Mouse (Mus musculus) hematopoietic stem cell, adult 5-6 weeks (primary cell): Measurements from ENCODE around the gene Irx1. TPM values are rescaled to one million over a fixed set of nuclear protein-coding genes. Genes with fewer than 3 reads are reported as not detected.

Experiments
- ATAC-seq, 2 experiments: fragments of 125-278 bp in 1 of 2; replicated peaks in 1 of 2; 2 replicates each; pipeline ENCODE4 v1.8.0; 2016 to 2017; ENCODE audit warnings: inconsistent platforms in 2 of 2, mild to moderate bottlenecking in 2 of 2, moderate number of reproducible peaks in 2 of 2, low read depth in 1 of 2, moderate TSS enrichment in 1 of 2; ENCODE audit not compliant: low FRiP score in 2 of 2, poor library complexity in 2 of 2, severe bottlenecking in 2 of 2, insufficient read depth in 1 of 2, low TSS enrichment in 1 of 2
- total RNA-seq: library from RNA; stranded (forward); fragments of 172-1452, 232-1000 nt; gene quantifications from 2 replicates; pipeline ENCODE4 v1.2.3, GENCODE M21; 2017

The Irx1 gene
- not detected in 2 replicates for total RNA-seq

GRCm38 (mm10) chr13:71963356-71964351 lies at the start of gene Irx1:
Irx1 (minus strand) TSS chr13:71963723.
- ATAC-seq = no peak

DNA sequence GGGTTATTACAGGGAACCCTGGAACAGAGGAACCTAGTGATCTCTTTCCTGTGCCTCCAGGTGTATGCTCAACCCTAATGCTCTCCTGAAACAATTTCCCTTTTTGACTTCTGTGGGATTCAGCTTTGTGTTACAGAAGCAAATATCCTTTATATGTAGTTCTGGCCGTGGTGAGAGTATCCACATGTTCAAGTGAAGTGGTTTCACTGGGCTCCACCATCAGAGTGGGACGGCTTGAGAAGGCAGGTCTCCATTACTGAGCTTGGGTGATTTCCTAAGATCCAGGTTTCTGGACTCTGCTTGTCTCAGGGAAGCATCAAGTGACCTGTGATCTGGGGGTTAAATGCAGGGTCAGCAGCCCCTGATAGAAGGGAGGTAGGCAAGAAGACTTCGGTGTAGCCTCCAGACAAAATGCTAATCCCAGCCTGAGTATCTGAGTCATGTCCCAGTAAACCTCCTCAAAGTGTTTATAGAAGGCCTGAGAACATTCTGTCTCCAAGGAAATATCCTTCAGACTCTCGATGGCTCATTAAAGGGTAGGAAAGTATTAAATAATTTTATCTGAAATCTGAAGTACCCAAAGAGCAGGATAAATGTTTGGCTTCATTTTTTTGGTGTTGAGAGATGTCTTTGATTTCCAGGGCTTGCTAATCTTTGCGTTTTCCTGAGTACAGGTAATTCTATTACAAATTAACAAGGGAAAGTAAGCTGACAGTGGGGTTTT lies 16.6 kb upstream of the Irx1 start:
- ATAC-seq = no peak

- no peak for ATAC-seq
Measured at GRCm38 (mm10) chr13:71975753-71976152, 12.2 kb upstream of the Irx1 start.

DNA sequence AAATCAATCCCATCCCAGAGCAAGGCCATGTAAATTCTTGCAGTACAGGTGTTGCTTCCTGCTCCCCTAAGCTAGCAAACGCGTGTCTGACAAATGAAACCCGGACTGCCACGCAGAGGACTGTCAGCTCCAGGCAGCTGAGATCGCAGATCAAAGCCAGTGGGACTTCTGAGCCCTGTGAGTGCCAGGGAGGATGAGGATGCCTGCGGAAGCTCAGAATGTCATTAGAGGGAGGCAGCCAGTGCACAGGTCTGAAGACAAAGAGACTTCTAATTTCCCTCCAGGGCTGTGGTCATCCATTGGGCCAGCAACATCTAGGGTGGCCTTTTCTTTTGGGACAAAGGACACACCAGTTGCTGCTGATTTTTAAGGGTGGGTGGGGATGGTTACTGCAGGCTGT lies 4.8 kb upstream of the Irx1 start:
- ATAC-seq = no peak

DNA sequence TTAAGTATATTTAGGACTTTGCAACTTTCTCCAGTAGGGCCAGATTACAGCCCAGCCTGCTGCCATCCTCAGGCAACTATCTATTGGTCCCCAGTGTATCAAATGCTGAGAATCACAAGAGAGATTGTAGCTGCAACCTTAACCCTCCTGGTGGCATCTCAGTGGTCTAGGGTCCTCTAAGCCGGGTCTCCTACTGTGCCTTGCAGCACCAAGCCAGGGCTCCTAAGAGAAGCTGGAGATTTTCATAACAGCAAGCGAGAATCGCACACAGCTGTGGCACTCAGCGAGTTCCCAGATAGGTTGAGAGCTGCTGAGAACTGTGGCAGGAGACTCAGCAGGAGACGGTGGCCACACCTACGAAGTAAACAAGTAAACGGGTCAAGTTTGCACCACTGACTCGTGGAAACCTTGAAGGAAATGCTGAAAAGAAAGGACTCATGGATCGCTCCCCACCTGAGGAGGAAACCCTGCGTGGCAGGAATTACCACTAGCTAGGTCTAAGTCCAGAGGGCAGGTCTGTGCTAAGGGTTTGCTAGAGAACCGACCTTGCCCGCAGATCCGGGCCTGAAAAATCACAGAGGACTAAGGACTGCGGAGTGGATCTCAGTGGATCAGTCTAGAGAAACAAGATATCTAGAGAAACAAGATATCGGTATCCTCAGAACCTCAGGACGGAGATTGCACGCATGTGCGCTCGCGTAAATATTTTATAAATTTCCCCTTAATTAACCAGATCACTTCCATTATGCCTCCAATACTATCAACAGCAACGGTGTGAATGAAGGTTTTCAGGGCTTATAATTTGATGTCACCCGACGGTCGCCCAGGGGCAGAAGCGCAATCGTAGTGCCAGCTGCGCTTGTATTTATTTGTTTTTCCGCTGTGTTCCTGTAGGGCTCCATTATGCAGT lies 4.1 kb upstream of the Irx1 start:
- ATAC-seq = no peak

DNA sequence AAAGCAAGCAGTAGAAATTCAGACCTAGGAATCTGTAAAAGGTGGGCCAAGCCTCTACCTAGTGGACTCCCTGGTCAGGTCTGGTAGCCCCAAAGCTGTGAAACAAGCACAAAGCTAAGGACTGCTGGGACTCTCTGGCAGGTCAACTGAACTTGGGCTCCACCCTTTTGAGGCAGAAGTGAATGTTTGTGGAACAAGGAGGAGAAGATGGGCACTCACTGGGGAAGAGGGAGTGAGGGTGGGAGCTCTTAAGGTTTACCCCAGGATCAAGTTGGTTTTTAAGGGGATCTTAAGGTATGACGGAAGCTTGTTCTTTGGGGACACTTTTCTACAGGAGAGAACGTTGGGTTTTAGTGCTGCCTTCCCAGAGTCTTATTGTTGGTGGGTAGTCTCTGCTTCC lies 3.1 kb upstream of the Irx1 start:
- no peak for ATAC-seq

GRCm38 (mm10) chr13:71964366-71964765 lies 843 bp upstream of the Irx1 start:
- ATAC-seq = peak in 1 of 2 experiments; percentile 24; a peak in 1 of 4 replicates

DNA sequence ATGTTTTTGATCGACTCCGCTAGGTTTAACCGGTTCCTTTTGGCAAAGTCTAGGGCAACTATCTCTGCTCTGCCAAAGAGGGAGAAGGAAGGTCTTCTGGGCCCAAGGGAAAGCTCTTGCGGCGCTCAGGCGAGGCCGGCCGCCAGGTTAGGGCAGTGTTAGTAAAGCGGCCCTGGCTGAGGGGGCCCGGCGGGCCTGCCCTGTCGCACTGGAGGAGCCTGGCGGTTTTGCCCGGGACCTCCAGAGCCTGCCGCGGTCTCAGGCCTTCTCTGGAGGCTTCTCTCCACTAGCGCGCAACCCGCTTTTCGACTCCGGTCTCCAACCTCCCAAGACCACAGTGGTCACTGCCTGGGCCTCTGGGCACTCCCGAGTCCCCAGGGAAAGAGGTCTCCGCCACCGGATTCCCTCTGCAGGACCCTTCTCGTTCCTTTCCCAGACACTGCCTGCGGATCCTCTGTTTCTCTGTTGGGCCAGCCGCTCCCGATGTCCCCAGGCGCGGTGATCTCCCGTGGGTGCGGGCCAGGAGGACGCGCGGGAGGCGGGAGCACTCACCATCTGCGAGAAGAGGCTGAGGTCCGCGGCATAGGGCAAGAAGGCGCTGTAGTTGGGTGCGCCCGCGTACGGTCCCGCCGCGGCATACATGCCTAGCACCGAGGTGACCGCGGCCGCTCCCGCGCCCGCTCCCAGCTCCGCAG lies 715 bp downstream of the Irx1 start:
- 0 out of 4 replicates have a peak, but pooled peaks of 1 of the 2 experiments have one; percentile 7 for ATAC-seq

- ATAC-seq = no peak
Measured at GRCm38 (mm10) chr13:71961891-71962660, 1.4 kb downstream of the Irx1 start.

GRCm38 (mm10) chr13:71960846-71961735 lies 2.4 kb downstream of the Irx1 start:
- no peak for ATAC-seq

- ATAC-seq = no peak
Measured at GRCm38 (mm10) chr13:71960277-71960672, 3.2 kb downstream of the Irx1 start.

- ATAC-seq = no peak
Measured at GRCm38 (mm10) chr13:71959361-71960276, 3.9 kb downstream of the Irx1 start.

DNA sequence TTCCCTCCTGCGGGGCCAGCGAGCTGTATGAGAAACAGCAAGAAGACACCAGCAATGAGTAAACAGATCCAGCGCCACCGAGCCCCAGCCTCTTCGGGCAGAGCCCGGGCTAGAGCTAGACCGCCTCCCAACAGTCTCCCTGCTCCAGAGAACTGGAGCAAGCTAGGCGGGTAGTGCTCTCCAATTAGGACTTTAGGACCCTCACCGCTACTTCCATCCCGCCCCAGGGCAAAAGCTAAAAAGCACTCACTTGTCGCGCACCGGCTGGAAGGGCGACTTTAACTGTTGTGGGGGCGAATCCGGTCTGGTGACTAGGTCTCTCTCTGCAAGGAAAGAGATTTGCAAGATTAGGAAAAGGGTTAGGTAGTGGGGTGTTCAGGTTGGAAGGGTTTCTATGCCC lies 4.9 kb downstream of the Irx1 start:
- ATAC-seq = no peak

GRCm38 (mm10) chr13:71957811-71958351 lies 5.6 kb downstream of the Irx1 start:
- ATAC-seq = no peak
